Mouse (Mus musculus) adrenal gland, postnatal 25 days (tissue): ENCODE data around the gene Abi3. TPM values are rescaled to one million over a fixed set of nuclear protein-coding genes. Genes with fewer than 3 reads are reported as not detected.
"Not testable (repeated sequence)": the region's sequence is repeated elsewhere in the genome, so short reads cannot be mapped to it uniquely, and the experiment has no call there.

Experiments
- DNase-seq: peaks from one replicate; pipeline ENCODE4 v3.0.0; 2021; ENCODE audit warnings: mixed read lengths
- long read RNA-seq: library from polyadenylated mRNA; stranded (forward); transcript quantifications from one replicate; pipeline ENCODE4 v2.0.0, GENCODE M21; 2021
- total RNA-seq: library from RNA; stranded (reverse); gene quantifications from 2 replicates; pipeline ENCODE4 v1.2.3, GENCODE M21; 2021

Abi3 gene
- 15.2 and 16.7 TPM in 2 replicates for total RNA-seq
- long read RNA-seq, full-length matches to known transcripts = 2 of 10 reads
- long read RNA-seq, partial matches to known transcripts = 2 of 10 reads
- long read RNA-seq, other reads (novel, unspliced or antisense) = 6 of 10 reads

DNA sequence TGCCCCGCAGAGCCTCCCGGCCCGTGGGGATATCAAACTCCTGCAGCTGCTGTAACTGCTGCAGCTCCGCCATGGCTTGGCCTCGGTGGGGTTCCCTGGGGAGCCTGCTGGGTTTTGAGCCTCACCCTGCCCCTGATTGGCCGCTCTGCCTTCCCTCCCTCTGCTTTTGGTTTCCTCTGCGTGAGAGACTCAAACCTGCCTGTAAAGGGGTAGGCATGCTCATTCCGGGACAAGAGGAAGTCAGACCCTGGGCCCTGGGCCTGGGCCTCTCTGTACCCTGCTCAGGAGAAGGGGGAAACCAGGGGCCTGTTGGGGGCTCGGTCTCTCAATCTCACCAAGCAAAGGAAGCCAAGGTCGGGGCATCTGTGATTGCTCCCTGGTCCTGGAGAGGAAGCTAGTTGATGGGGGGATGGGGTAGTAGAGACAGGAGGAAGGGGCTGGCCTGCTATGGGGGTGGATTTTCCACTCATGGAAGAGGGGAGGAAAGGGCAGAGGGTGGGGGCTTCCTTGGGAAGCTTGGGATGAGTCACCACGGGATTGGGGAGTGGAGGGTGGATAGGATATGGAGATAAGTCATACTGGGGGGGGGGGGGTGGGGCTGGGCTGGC lies at the start of gene Abi3:
Gene Abi3, minus strand, starts transcription at position 403 of the 608 bp plus-strand sequence.
- peak; percentile 38 for DNase-seq

DNA sequence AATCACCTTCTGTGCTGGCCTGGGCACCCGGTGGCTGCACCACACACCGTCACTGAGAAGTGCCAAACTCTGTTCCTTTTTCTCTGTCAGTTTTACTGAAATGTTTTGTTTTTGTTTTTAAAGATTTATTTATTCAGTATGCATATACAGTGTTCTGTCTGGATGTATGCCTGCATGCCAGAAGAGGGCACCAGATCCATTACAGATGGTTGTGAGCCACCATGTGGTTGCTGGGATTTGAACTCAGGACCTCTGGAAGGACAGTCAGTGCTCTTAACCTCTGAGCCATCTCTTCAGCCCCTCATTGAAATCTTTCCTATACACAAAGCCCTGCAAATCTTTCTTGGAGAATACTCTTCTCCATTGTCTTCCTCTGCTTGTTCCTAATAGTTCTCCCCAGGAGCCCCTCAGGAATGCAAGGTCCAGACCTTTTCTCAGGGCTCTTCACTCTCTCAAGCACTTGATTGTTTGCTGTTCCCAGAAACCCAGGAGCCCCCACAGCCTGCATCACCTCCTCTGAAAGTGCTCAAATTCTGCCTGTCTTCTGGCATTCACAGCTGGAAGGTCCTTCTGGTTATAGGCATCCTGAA lies 48.3 kb upstream of the Abi3 start:
- DNase-seq = no peak

DNA sequence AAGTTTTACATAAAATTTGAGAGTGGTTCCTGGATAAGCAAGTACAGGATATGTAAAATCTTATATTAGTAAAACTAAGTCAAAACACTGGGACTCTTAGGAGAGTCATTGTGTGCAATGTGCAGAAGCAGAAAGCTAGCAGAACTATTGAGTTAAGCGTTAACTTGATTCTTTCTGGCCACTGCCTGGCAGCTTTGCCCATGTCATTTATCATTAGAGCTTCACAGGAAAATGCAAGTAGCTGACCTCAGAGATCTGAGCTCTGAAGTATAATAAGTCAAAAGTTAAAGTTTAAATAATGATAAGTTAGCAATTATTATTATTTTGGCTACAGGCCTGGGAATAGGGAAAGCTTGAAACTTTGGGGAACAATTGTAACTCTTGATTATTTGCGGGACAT lies 37.6 kb upstream of the Abi3 start:
- not testable (repeated sequence) for DNase-seq

DNA sequence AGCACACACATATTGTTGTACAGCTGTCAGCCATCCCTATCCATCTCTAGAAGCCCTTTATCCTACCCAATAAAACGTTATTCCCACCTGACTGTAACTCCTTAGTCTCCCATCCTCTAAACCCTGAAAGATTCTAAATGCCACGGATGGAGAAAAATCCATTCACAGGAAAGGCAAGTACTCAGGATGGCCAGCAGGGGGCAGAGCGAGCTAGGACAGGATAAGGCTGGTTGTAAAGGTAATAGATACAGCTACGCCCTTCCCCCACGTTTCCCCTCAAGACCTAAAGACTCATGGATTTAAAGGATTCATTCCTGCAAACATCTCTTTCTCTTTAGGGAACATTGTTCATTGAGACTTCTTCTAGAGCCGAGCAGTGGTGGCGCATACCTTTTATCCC lies 34.0 kb upstream of the Abi3 start:
- DNase-seq = peak; percentile 72

DNA sequence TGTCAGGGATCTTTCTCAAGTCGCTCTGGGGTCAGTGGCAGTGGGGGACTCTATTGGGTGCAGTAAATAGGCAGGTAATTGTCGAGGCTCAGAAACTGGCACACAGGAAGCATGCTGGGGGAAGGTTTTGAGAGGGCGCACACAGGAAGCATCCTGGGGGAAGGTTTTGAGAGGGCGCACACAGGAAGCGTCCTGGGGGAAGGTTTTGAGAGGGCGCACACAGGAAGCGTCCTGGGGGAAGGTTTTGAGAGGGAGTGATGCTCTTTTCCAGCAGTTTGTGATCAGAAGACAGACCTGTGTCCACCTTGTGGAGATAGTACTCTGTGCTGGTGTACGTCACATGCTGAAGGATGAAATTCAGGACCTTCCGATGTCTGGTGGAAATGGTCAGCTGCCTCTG lies 33.5 kb upstream of the Abi3 start:
- peak; percentile 2 for DNase-seq

DNA sequence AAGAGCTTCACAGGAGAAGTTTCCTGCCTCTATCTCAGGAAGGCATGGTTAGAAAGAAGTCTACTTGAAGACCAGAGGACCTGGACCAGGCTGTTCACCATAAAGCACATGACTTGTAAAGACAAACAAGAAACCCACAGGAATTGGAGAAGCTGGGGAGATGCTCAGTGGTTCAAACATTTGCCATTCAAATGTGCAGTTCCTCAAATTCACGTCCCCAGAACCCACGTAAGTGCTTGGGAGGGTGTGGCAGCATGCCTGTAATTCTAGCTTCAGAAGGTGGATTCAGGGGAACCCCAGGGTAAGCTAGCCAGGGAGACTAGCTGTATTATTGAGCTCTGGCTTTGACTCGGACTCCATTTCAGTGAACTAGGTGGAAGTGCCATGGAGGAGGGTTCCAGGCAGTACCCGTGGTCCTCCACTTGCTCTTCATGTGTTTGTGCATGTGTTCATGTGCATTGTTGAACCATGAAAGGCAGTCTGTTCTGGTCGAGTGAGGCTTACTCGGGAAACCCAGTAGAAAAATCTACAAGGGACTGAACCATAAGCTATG lies 27.7 kb upstream of the Abi3 start:
- no peak for DNase-seq

DNA sequence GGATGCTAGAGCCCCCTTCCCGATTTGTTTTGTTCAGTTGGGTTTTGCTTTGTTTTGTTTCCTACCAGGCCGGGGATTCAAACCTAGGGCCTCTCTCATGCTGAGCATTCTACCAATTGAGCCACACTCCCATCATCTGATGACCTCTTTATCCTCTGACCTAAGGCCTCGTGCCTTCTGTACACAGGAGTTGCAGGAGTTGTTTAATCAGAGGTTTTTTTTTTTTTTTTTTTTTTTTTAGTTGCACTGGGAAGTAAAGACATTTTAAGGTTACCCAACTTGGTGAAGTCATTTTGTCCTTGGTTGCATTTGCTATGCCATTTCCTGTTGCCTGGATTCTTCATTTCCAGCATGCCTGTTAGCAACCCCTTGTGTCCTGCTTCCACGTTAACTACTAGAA lies 27.2 kb upstream of the Abi3 start:
- no peak for DNase-seq

DNA sequence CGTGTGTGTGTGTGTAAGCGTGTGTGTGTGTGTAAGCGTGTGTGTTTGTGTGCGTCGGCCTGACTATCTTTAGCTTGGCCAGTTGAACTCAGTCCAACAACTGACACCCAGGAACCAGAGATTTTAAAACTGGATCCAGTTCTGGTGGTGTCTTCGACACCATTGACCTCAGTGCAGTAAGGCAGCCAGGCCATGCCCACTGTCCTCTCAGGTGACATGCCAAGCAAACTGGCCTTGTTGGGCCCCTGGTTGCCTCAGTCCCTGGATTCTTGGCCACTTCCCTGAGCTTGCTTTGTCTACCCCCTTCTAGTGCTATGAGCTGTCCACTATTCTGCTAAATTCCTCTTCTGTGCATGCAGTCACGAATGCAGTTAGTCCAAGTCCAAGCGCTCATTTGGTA lies 19.1 kb upstream of the Abi3 start:
- no peak for DNase-seq

DNA sequence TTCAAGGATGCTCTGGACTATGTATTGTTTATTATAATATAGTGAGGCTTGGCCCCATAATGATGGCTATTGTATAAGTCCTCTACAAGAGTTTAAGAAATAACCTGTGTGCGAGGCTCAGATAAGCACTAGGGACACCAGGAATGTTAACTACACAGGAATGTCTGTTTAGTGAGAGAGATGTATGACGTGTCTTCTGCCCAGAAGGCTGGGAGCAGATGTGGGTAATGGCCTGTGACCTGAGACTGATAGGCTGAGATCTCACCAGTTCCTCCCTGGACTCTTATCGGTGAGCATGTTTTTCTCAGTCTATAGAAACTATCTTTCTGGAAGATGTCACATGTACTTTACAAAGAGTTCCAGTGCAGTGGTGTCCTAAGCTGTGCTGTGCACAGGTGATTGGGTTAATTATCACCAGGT lies 17.8 kb upstream of the Abi3 start:
- no peak for DNase-seq

DNA sequence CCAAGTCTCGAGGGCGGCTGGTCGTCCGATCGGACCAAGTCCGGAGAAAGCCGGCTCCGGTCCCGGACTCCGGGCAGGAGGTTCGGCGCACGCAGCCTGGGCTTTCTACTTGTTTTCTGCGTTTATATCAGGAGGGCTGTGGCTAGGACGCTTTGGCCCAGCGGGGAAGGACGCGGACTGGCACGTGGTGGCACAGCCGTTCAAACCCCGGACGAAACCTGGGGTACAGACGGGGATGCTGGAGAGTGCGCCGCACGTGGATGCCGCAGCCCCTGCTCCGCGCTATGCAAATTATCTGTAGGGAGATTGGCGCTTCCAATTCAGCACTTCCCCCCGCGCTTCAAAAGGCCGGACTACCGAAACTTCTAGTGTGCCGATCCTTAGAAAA lies 17.2 kb upstream of the Abi3 start:
- DNase-seq = peak; percentile 72

DNA sequence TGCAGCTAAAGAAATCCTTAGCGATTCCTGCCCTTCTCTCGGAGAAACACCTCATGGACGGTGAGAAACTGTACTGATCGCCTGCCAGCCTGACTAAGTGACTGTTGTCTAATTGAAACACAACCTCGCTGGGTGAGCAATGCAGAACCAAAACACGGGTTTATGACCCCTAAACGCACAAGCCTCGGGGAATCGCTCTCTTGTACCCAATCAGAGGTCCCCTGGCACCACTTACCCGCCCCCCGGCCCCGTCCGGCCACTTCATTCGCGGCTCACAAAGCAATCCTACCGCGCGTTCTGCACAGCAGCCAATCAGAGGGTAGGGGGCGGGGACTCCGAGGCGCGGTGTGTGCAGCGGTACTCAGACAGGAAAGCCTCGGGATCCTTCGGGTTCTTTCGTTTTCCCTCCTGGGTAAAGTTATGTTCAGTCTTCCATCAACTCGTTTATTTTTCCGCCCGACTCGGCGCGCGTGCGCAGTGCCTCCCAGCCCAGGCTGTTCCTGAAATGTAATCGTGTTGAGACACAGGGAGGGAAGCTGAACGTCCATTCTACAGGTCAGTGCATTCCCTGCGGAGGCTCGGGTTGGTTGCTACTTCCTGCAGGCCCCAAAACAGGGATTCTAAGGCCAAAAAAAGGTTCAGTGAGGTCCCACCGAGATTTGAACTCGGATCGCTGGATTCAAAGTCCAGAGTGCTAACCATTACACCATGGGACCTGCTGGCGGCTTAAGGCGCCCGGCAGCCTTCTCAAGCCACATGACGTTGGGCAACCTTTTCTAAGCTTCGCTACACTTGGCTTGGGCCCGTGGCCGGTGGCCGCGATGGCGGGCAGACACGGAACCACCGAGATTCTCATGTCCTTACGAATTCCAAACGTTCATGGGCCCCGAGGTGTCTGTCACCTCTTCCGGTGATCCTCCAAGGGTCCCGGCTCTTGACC lies 16.5 kb upstream of the Abi3 start:
- peak; percentile 96 for DNase-seq

DNA sequence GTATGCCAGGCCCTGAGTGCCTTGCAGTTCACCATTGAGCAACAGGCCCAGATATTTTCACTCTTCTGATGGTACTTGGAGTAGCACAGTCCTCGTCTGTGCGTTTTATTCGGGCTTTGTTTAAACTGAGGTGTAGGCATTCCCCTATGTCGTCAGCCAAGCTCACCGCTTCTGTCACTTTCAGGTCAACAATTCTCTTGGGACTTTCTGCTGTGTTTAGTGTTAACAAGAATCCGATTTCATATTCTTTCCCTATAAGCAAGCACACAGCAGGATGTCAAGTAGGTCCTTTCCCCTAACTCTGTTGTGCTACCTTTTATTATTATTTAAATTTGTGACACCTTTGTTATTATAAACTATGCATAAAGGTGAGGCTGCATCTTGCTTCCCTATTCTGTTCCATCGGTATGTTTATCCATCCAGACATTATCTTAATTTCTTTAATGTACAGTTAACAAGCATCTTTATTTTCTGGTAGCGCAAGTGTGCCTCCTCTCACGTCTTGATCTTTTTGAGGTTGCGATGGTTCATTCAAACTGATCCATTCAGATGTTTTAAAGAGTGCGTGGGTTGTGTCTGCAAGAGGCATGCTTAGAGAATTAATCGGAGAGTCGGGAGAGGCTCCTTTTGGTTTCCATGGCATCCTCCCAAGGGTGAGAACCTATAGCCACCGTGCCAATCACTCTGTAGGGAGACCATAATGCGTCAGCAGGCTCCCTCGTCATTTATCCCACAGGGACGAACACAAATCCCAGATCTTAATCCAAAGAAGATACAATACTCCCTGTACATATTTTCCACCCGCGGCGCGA lies 15.6 kb upstream of the Abi3 start:
- no peak for DNase-seq

DNA sequence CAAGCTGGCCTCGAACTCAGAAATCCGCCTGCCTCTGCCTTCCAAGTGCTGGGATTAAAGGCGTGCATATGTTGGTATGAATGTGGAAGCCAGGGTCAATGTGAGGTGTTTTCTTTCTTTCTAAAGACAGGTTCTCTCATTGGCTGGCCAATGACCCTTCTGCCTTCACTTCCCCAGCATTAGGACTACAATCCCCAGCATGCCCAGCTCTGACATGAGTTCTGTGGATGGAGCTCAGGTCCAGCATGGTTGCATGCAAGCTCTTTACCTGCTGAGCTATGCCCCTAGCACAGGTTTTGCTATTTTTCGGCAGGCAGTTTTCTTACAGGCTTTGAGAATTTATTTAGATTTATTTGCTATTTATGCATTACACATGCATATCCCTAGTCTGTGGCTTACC lies 15.0 kb upstream of the Abi3 start:
- DNase-seq = no peak

DNA sequence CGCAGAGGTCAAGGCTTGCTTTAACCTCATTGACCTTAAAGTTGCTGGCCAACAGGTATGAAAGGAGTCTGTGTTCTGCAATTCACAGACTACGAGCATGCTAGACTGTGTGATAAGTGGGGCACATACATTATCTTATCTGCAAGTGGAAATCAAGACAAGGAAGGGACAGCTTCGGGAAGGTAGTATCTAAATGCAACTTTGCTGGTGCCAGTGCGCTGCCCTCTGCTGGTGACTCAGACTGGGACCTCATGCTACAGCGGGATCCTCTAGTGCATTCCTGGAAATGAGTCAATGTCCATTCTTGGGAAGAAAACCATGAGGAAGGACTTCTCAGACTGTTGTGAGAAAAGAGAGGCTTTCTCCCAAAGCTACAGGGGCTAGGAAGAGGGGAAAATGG lies 11.4 kb upstream of the Abi3 start:
- DNase-seq = peak; percentile 73

DNA sequence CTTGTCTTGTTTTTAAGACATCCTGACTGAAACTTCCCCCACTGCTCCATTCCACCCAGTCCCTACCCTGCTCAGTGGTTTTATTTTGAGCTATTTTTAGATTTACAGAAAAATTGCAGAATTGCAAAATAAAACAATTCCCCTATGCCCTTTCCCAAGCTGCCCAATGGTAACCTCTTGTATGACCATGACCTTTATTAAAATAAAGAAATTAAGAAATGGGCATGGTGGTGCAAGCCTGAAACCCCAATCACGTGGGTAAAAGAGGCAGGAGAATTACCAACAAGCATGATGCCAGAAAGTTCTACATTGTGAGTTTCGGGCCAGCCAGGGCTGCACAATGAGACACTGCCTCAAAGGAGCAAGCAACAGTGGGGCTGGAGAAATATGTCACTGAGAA lies 8.6 kb upstream of the Abi3 start:
- no peak for DNase-seq

DNA sequence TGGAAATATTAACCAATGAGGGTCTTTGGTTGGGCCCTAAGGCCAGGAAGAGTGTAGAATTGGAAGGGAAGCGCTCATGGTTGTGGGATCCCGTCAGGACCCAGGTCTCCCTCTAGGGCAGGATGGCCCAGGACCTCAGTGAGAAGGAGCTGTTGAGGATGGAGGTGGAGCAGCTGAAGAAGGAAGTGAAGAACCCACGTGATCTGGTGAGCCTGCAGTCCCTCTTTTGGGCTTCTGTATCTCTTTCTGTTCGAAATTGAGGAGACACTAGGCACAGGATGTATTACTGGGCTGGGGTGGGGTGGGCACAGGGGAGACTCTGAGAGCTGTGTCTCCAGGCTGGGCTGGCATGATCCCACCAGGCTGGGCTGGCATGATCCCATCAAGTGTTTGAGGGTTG lies 2.7 kb upstream of the Abi3 start:
- no peak for DNase-seq

DNA sequence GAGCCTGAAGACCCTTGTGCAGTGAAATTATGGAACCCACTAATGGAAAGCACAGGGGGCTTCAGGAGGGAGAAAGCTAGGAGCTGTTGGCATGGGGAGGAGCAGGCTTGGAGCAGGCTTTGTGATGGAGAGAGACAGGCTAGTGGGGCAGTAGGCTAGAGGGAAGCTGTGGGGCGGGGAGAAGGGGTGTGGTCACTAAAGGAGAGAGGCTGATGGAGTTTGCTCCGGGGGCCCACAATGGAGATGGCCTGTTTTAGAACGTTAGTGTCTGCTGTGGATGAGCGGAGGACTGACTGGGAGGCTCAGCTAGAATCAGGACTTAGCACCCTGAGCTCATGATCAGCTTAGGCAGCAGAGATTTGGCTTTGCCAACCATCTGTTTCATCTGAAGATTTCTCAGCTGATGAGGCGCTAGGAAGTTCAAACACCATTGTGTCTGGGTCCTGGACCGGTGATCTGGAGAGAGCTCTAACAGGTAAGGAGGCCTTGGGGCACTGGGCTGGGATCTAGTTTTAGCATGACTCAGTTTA lies 1.2 kb upstream of the Abi3 start:
- no peak for DNase-seq

DNA sequence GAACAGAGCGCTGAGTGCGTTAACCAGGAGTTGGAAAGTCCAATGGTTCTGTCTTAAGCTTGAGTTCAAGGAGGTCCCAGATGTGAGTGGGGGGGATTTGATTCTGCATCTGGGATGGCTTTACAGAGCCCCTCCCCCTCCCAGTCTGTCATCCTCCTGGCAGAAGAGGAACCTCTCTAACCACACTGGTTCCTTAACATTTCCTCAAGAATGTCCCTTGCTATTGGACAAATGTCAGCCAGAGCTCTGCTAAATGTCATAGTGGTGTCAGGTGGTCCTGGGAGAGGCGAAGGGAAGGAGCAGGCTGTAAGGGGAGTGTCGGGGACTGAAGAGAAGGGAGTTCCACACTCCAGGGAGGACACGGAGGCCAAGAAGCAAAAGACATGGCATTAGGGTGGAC lies 677 bp upstream of the Abi3 start:
- no peak for DNase-seq

DNA sequence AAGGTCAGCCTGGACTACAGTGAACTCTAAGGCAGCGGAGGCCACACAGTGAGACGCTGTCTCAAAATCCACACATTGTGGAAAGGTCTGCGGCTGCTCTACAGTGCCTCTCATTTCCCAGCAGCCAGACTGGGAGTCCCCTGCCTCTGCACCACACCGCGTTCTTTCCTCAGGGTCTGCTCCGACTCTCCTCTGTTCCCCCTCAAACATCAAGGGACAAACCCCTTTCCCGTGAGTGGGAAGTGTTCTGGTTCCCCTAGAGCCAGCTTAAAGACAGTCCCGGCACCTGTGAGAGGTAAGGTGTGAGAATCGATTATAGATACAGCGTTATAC lies 812 bp downstream of the Abi3 start:
- DNase-seq = no peak

DNA sequence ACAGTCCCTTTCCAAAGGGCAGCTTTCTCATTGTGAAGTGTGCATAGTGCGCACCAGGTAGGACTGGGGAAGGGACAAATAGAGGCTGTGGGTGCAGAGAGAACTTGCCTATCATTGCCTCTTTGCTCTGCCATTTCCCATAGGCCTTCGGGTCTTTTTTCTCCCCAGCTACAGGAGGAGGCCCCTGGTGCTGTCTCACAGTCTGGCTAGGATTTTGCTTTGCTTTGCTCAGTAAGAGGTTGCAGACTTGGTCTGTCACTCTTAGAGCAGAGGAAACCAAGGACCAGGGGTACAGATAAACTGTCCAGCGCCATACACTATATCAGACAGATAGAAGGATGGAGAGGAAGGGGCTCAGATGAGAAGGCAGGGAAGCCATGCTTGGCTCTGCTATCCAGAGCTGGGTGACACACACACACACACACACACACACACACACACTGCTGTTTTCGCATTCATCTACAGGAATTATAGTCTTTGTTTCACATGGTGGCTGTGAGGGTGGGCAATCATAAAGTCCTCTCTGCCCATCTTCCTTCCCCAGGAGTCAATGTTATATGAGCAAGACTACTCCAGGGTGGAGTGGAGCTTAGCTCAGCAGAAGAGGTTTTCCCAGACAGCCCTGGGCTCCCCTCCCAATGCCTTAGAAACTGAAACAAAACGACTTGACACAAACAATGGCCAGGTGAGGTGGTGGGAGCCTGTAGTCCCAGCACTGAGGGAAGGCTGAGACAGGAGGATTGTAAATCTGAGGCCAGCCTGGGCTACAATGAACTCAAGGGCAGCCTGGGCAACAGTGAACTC lies 1.4 kb downstream of the Abi3 start:
- DNase-seq = no peak
